Mouse (Mus musculus) midbrain, embryonic 16.5 days (tissue): ENCODE data around the gene Top3b. TPM values are rescaled to one million over a fixed set of nuclear protein-coding genes. Genes with fewer than 3 reads are reported as not detected.
"Not testable (repeated sequence)": the region's sequence is repeated elsewhere in the genome, so short reads cannot be mapped to it uniquely, and the experiment has no call there.

Experiments
- ATAC-seq: fragments of 200-750 bp; cut with Nextera tagmentation; 2 replicates; pipeline ENCODE4 v1.8.0; 2017; ENCODE audit warnings: moderate TSS enrichment
- H3K27ac ChIP-seq: fragments of 300-500 bp; sonication (generic); 2 replicates; pipeline ENCODE4 v1.5.1; 2014; ENCODE audit warnings: mild to moderate bottlenecking, low read length, mixed read lengths
- H3K27me3 ChIP-seq: fragments of 300-500 bp; sonication (generic); 2 replicates; pipeline ENCODE4 v1.6.1; 2014; ENCODE audit warnings: low read depth, low read length, mixed read lengths; ENCODE audit not compliant: control insufficient read depth, insufficient read depth
- H3K36me3 ChIP-seq: fragments of 300-500 bp; sonication (generic); 2 replicates; pipeline ENCODE4 v1.6.1; 2014; ENCODE audit warnings: mild to moderate bottlenecking, low read length, moderate library complexity, mixed read lengths; ENCODE audit not compliant: control insufficient read depth, insufficient read depth
- H3K4me1 ChIP-seq: fragments of 300-500 bp; sonication (generic); 2 replicates; pipeline ENCODE4 v1.6.1; 2014; ENCODE audit warnings: mild to moderate bottlenecking, low read length, mixed read lengths; ENCODE audit not compliant: control insufficient read depth, insufficient read depth
- H3K4me2 ChIP-seq: fragments of 300-500 bp; sonication (generic); 2 replicates; pipeline ENCODE4 v1.6.1; 2014; ENCODE audit warnings: mild to moderate bottlenecking, low read length, mixed read lengths
- H3K4me3 ChIP-seq: fragments of 300-500 bp; sonication (generic); 2 replicates; pipeline ENCODE4 v1.5.1; 2014; ENCODE audit warnings: low read depth, mild to moderate bottlenecking, low read length, moderate library complexity, mixed read lengths
- H3K9ac ChIP-seq: fragments of 300-500 bp; sonication (generic); 2 replicates; pipeline ENCODE4 v1.6.1; 2014; ENCODE audit warnings: low read depth, low read length, mixed read lengths
- H3K9me3 ChIP-seq: fragments of 300-500 bp; sonication (generic); replicated peaks from 2 replicates; pipeline ENCODE4 v1.6.1; 2014; ENCODE audit warnings: mild to moderate bottlenecking, low read length, mixed read lengths; ENCODE audit not compliant: control insufficient read depth, poor library complexity, severe bottlenecking
- WGBS: fragments of 180-500 bp; shearing (Covaris S2); extraction: QIAGEN DNeasy Blood & Tissue Kit; methylation state at CpG from one replicate; pipeline ENCODE4 v1.1.7; 2014; 5-methylcytosine and 5-hydroxymethylcytosine counted together
- polyA plus RNA-seq: library from polyadenylated mRNA; unstranded; fragments of >200 nt; fragmentation: Nextera tagmentation; extraction: Ambion mirVana; gene quantifications from 2 replicates; pipeline ENCODE4 v1.2.1, GENCODE M21; 2015

Top3b gene
- polyA plus RNA-seq, 1 experiment from 2014 or later: 72.5 TPM

DNA sequence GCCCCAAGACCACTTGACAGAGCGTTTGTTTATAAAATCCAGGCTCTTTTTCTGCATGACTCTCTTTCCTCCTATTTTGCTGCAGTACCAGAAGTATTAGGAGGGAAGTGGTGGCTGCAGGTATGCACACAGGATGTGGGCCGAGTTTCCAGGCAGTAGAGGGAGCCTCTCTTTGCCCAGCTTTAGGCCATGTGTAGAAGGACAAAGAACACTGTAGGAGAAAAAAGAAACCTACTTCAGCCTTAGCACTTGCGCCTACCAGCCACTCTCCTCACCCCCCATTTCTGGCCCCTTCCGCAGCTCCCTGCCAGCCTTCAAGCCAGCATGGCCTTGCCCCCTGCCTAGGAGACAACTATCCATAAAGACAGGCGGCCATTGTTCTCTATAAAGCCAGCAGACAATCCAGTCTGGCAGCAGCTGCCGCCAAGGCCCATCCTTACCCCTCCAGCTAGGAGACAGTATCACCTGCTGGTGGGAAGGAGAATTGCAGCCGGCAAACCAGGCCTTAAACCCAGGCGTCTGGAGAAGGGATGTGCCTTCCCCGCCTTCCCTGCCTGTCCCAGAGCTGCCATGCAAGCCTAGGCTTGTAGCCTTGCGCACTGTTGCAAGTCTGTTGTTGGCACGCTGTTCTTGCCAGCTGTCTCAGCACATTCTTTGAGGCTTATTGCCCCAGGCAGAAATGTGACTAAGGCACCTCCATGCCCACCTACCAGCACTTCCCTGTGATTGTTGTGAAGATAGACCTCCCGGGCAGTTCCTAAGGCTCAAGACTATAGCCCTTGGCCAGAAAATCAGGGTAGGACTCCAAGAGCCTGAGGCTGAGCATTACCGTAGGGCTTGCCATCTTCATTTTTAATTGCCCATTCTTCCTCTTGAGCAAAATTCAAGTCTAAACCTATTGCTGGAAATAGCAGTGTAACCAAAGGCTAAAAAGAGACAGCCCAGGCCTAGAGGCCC is 41.4 kb downstream of the Top3b start:
- H3K4me3 ChIP-seq: no peak overlapping the region
- H3K4me2 ChIP-seq: no peak overlapping the region
- peak overlapping the region; percentile 53; the same call in 1 of the 2 replicates for H3K27ac ChIP-seq
- no peak overlapping the region for H3K9ac ChIP-seq
- no peaks in the 10 kb centered on the region for H3K9me3 ChIP-seq
- no peaks in the 10 kb centered on the region for H3K27me3 ChIP-seq
- ATAC-seq: peak; percentile 91
- WGBS: 32% methylated on average over 13 of the region's 13 CpGs
- H3K36me3 ChIP-seq: peaks cover 35% of the 10 kb centered on the region
- 0 out of 2 replicates have a peak, but pooled peaks cover 3% of the 10 kb centered on the region for H3K4me1 ChIP-seq

DNA sequence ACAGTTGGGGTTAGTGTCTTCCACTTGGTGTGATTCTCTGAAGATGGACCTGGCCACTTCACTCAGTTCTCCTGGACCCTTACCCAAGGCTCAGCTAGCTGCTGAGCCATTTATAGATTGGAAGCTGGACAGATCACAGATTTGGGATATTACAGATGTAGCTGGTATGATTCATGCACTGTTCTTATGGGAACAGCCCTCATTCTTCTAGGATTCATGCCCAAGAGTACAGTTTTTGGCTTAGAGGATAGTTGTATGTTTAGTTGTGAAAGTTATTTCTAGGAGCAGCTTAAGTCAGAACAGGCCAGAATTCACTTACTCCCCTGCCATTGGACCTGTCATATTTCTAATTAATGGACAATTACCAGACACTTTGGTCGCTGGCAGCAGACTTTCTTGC is 42.9 kb downstream of the Top3b start:
- Histone ChIP-seq H3K4me3 (no peak overlapping the region), H3K27me3 (no peaks in the 10 kb centered on the region), H3K27ac (no peak overlapping the region), H3K9ac (no peak overlapping the region), H3K4me2 (no peak overlapping the region), H3K4me1 (0 out of 2 replicates have a peak, but pooled peaks cover 3% of the 10 kb centered on the region), H3K9me3 (no peaks in the 10 kb centered on the region), H3K36me3 (peaks cover 46% of the 10 kb centered on the region)
- no peak for ATAC-seq
- WGBS: 86% methylated on average over 1 of the region's 1 CpGs

DNA sequence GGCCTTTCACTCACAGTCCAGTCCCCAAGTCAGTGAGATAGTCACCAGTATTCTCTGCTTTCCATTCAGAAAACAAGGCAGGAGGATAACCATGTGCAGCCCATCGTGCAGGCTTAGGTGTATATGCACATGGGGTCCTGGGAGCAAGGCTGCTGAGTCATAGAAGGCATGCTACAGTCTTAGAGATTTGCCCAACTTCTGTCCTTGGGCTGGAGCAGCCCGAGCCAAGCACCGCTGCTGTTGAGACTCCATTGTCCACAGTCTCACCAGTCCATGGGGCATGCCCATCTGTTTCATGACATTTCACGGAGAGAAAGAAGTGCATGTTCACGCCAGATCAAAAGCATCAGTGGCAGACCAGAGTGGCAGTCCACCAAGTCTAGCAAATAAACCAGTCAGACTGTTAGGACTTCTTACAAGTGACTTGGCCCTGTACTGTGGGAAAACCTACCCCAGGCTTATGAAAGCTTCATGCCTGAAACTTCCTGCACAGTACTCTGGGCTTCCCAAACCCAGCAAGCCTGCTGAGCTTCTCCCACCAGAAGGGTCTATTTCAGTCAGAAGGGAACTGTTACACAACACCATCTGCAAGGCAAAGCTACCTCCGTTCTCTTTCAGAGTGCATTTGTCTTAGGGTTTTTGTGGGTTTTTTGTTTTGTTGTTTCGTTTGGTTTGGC is 48.0 kb downstream of the Top3b start:
- Histone ChIP-seq H3K4me3 (no peak overlapping the region), H3K4me1 (no peaks in the 10 kb centered on the region), H3K9ac (no peak overlapping the region), H3K9me3 (no peaks in the 10 kb centered on the region), H3K36me3 (peaks cover 49% of the 10 kb centered on the region), H3K27me3 (no peaks in the 10 kb centered on the region), H3K27ac (no peak overlapping the region), H3K4me2 (no peak overlapping the region)
- ATAC-seq: no peak
- 93% methylated on average over 7 of the region's 7 CpGs for WGBS

DNA sequence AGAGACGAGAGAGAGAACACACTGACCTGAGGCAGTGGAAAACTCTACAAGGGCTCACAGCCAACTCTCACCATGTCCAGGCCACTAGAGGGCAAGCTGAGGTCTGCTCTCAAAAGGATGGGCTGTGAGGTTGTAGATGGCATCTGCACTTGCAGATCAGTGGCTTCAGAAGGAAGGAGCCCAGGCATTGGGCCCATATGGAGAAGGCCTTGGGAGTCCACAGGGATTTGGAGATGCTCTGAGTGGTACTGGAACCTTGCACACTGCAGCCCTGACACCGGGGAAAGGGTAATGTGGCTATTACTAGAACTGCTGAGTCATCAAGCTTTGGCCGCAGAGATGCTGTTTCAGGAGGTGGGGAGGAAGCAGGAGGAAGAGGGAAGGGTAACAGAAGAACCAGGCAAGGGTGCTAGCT is 50.5 kb downstream of the Top3b start:
- Histone ChIP-seq H3K4me1 (no peaks in the 10 kb centered on the region), H3K9me3 (no peaks in the 10 kb centered on the region), H3K27me3 (no peaks in the 10 kb centered on the region), H3K36me3 (peaks cover 48% of the 10 kb centered on the region), H3K4me3 (no peak overlapping the region), H3K9ac (no peak overlapping the region), H3K27ac (no peak overlapping the region), H3K4me2 (no peak overlapping the region)
- WGBS: 82% methylated on average over 3 of the region's 3 CpGs
- ATAC-seq: no peak

DNA sequence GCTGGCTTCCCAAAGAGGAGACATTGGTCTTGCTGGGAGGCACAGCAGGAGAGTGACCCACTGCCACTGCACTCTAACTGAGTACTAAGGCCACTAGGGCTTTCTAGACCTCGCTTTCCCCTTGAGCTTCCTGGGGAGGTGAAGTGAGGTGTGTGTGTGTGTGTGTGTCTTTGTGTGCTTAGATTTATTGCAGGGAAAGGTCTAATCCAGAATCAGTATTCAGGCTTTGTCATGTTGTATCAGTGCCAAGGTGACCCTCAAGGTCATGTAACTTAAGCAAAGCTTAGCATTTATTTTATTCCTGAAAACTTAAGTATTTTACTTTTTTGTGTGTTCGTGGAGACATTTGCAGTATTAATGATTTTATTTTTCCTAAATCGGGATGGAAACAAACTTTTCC is 53.9 kb downstream of the Top3b start:
- no peak overlapping the region for H3K27ac ChIP-seq
- H3K4me1 ChIP-seq: peaks cover 6% of the 10 kb centered on the region; the same call in 1 of the 2 replicates
- WGBS: 88% methylated on average over 3 of the region's 3 CpGs
- no peak overlapping the region for H3K4me2 ChIP-seq
- no peak overlapping the region for H3K4me3 ChIP-seq
- no peaks in the 10 kb centered on the region for H3K9me3 ChIP-seq
- peaks cover 23% of the 10 kb centered on the region for H3K36me3 ChIP-seq
- H3K27me3 ChIP-seq: no peaks in the 10 kb centered on the region
- ATAC-seq: no peak
- no peak overlapping the region for H3K9ac ChIP-seq

DNA sequence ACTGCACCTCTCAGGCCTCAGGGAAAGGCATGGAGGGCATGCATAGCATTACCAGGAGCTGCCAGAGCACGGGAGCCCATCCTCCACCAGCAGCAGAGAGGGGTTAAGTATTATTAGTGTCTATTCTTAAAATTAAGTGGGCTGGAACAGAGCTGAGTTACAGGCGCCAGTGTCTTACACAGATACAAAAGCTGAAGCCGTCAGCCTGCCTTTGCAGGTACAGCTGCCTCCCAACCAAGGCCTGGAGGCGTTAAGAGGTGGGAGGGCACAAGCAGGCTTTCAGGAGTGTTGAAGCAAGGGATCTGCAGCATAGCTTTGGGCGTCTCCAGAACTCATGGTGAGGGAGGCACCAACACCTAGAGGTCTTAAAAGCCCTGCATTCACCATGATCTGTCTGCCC is 56.0 kb downstream of the Top3b start:
- no peaks in the 10 kb centered on the region for H3K27me3 ChIP-seq
- 17% methylated on average over 5 of the region's 5 CpGs for WGBS
- ATAC-seq: no peak
- H3K4me3 ChIP-seq: no peak overlapping the region
- H3K27ac ChIP-seq: no peak overlapping the region
- no peaks in the 10 kb centered on the region for H3K9me3 ChIP-seq
- H3K4me1 ChIP-seq: peaks cover 6% of the 10 kb centered on the region; the same call in 1 of the 2 replicates
- peaks cover 17% of the 10 kb centered on the region for H3K36me3 ChIP-seq
- no peak overlapping the region for H3K4me2 ChIP-seq
- no peak overlapping the region for H3K9ac ChIP-seq

DNA sequence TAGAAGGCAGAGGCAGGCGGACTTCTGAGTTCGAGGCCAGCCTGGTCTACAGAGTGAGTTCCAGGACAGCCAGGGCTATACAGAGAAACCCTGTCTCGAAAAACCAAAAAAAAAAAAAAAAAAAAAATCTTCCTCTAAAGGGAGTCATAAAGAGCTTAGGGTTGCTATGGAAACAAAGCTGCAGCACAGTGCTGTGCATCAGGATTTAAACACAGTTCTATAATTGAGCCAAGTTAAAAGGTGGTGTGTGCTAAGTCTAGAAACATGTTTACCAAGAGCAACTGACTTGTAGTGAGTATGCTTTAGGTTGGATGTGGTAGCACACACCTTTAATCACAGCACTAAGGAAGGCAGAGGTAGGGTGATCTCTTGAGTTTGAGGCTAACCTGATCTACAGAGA is 58.4 kb downstream of the Top3b start:
- peak; percentile 76 for ATAC-seq
- not testable (repeated sequence) for H3K9ac ChIP-seq, H3K4me1 ChIP-seq, H3K36me3 ChIP-seq, H3K9me3 ChIP-seq, H3K4me2 ChIP-seq, H3K4me3 ChIP-seq, H3K27me3 ChIP-seq
- H3K27ac ChIP-seq: peak overlapping the region; percentile 43; the same call in 1 of the 2 replicates
- WGBS: 56% methylated on average over 3 of the region's 3 CpGs

DNA sequence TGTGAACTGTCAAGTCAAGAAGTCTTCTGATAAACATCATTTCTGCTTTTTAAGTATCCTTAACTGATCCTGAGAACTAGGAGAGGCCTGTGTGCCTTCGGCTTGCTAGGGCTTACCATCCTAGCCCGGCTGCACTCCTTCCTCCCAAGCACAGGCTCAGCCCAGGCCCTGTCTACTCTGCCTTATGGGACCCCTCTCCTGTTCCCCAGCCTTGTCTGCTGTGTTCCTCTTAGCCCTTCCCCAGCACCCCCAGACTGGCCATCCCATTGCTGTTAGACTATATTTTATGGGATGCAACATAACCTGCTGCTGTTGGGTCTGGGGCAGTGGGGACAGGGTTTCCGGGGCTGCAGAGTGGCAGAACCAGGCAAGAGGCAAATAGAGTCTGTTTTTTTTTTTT is 59.8 kb downstream of the Top3b start:
- 91% methylated on average over 3 of the region's 3 CpGs for WGBS
- no peaks in the 10 kb centered on the region for H3K9me3 ChIP-seq
- 0 out of 2 replicates have a peak, but pooled peaks cover 3% of the 10 kb centered on the region for H3K36me3 ChIP-seq
- H3K27me3 ChIP-seq: no peaks in the 10 kb centered on the region
- peaks cover 6% of the 10 kb centered on the region; the same call in 1 of the 2 replicates for H3K4me1 ChIP-seq
- no peak for ATAC-seq
- no peak overlapping the region for H3K27ac ChIP-seq
- no peak overlapping the region for H3K4me3 ChIP-seq
- H3K4me2 ChIP-seq: no peak overlapping the region
- no peak overlapping the region for H3K9ac ChIP-seq
